Mouse (Mus musculus) myocyte (in vitro differentiated cells): ENCODE results near the gene Cdsn. TPM values are rescaled to one million over a fixed set of nuclear protein-coding genes. Genes with fewer than 3 reads are reported as not detected.

Experiments used
- H3K27me3 ChIP-seq: one replicate; pipeline ENCODE4 v1.6.1; 2011; ENCODE audit not compliant: control insufficient read depth, insufficient read depth, insufficient read length
- H3K36me3 ChIP-seq: one replicate; pipeline ENCODE4 v1.6.1; 2011; ENCODE audit not compliant: control insufficient read depth, insufficient read depth
- H3K4me2 ChIP-seq: one replicate; pipeline ENCODE4 v1.6.1; 2011; ENCODE audit warnings: low read depth, control low read depth
- H3K4me3 ChIP-seq: one replicate; pipeline ENCODE4 v1.5.1; 2011; ENCODE audit warnings: mild to moderate bottlenecking, control low read depth, moderate library complexity
- H3K79me2 ChIP-seq: one replicate; pipeline ENCODE4 v1.6.1; 2011; ENCODE audit not compliant: control insufficient read depth, insufficient read depth
- H3ac ChIP-seq: one replicate; pipeline ENCODE4 v1.6.1; 2011; ENCODE audit not compliant: control insufficient read depth, insufficient read length
- CEBPB ChIP-seq: IDR thresholded peaks from 2 replicates; pipeline ENCODE4 v1.6.1; 2011; ENCODE audit warnings: mild to moderate bottlenecking, moderate library complexity; ENCODE audit not compliant: poor library complexity, insufficient read depth, severe bottlenecking
- E2F4 ChIP-seq: IDR thresholded peaks from one replicate; pipeline ENCODE4 v1.6.1; 2011; ENCODE audit warnings: mild to moderate bottlenecking, control low read depth, moderate library complexity; ENCODE audit not compliant: insufficient read depth
- MAX ChIP-seq: IDR thresholded peaks from one replicate; pipeline ENCODE4 v1.6.1; 2011; ENCODE audit warnings: low read depth, mild to moderate bottlenecking, control low read depth
- MYOD1 ChIP-seq, 3 experiments: IDR thresholded peaks; one replicate each; pipeline ENCODE4 v1.6.1; 2011; ENCODE audit warnings: control low read depth in 2 of 3, low read depth in 2 of 3, mild to moderate bottlenecking in 2 of 3, moderate library complexity in 1 of 3; ENCODE audit not compliant: insufficient read length in 2 of 3, control insufficient read depth in 1 of 3
- MYOG ChIP-seq, 3 experiments: IDR thresholded peaks; one replicate each; pipeline ENCODE4 v1.6.1; 2011; ENCODE audit warnings: control low read depth in 2 of 3, low read depth in 2 of 3, mild to moderate bottlenecking in 2 of 3; ENCODE audit not compliant: insufficient read length in 2 of 3, control insufficient read depth in 1 of 3, insufficient read depth in 1 of 3
- POLR2A ChIP-seq: IDR thresholded peaks from one replicate; pipeline ENCODE4 v1.6.1; 2011; ENCODE audit warnings: low read depth, mild to moderate bottlenecking, control low read depth, moderate library complexity; ENCODE audit not compliant: insufficient read length
- POLR2AphosphoS2 ChIP-seq: IDR thresholded peaks from one replicate; pipeline ENCODE4 v1.6.1; 2011; ENCODE audit warnings: low read depth, control low read depth; ENCODE audit not compliant: insufficient read length
- REST ChIP-seq: IDR thresholded peaks from one replicate; pipeline ENCODE4 v1.6.1; 2011; ENCODE audit warnings: mild to moderate bottlenecking, control low read depth, moderate library complexity; ENCODE audit not compliant: insufficient read depth, insufficient read length
- SRF ChIP-seq: IDR thresholded peaks from one replicate; pipeline ENCODE4 v1.6.1; 2011; ENCODE audit warnings: low read depth; ENCODE audit not compliant: control insufficient read depth, insufficient read length
- TCF12 ChIP-seq: IDR thresholded peaks from one replicate; pipeline ENCODE4 v1.6.1; 2011; ENCODE audit warnings: mild to moderate bottlenecking, control low read depth; ENCODE audit not compliant: poor library complexity, insufficient read depth, severe bottlenecking
- TCF3 ChIP-seq: IDR thresholded peaks from one replicate; pipeline ENCODE4 v1.6.1; 2011; ENCODE audit warnings: low read depth, control low read depth; ENCODE audit not compliant: insufficient read length
- USF1 ChIP-seq: IDR thresholded peaks from one replicate; pipeline ENCODE4 v1.6.1; 2011; ENCODE audit warnings: low read depth, mild to moderate bottlenecking, control low read depth, moderate library complexity
- polyA plus RNA-seq: library from polyadenylated mRNA; unstranded; fragments of >200 nt; fragmentation: generic; extraction: Trizol; gene quantifications from one replicate; pipeline ENCODE4 v1.2.1, GENCODE M21; 2012; ENCODE audit warnings: missing spikeins

Gene Cdsn
- polyA plus RNA-seq, 1 experiment, result 55.4 TPM

DNA sequence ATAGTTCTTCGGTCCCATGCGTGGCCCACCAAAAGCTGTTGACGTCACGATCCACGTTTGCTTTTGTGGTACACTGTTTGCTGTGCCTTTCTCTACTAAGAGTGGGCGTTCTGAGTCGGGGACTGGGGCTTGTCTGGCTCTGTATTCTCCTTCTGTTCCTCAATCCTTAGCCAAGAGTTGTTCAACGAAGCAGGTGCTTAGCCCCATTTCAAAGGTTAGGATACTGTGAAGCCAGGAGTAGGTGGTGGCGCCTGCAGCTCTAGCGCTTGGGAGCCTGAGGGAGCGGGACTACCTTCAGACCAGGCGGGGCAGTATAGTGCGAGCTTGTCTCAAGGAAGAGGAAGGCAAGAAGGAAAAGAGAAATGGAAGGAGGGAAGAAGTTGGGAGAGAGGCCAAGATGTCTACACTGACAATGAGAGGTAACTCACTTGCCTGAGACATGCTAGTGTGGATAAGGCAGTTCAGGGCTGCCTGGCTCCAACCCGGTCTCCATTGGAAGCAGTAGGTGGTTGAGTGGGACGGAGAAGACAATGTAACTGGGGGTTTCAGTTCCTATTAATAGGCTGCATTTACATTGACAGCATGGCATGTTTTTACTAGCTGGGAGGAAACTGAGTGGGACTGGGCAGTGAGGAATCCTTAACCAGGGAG is 9.0 kb upstream of the Cdsn start:
- no peaks in the 10 kb centered on the region for H3K27me3 ChIP-seq
- H3K4me2 ChIP-seq, result peak overlapping the region; percentile 66
- H3ac ChIP-seq, result no peak overlapping the region
- no peak overlapping the region for H3K4me3 ChIP-seq
- H3K79me2 ChIP-seq, result no peaks in the 10 kb centered on the region
- no peak for TF ChIP-seq E2F4
- no peak for TF ChIP-seq TCF3
- no peak for TF ChIP-seq USF1
- TF ChIP-seq REST, result no peak
- no peaks in the 10 kb centered on the region for H3K36me3 ChIP-seq

DNA sequence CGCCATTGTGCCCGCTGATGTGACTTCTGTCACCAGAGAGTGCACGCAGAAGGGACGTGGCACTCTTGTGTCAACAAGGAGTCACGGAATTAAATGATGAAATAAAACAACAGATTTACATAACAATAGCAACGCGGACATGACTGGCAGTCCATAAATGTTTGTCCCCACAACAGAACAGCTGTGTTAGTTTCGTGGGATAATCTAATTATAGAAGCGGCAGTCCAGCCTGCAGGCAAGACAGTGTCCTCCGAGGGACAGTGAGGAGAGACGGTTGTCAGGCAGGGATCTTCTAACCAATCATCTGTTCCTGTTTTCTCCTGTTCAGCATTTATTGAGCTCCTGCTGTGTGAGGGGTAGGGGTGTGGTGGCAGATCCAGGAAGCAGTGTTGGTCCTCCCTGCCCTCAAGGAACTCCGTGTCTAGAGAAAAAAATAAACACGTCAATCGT is 8.5 kb upstream of the Cdsn start:
- Histone ChIP-seq H3K4me3 (no peak overlapping the region), H3K36me3 (no peaks in the 10 kb centered on the region), H3K79me2 (no peaks in the 10 kb centered on the region), H3K4me2 (peak overlapping the region; percentile 66), H3K27me3 (no peaks in the 10 kb centered on the region), H3ac (no peak overlapping the region)
- no peak for TF ChIP-seq REST
- TF ChIP-seq TCF3, result no peak
- TF ChIP-seq MYOD1 (IDR thresholded peaks at IDR 0.05; ENCODE audit: control insufficient read depth in 1 of 3, insufficient read length in 2 of 3, low read depth in 2 of 3), result peak in 1 of 3 experiments; percentile 82
- TF ChIP-seq POLR2AphosphoS2, result no peak
- peak in 2 of 3 experiments; percentile 48 to 77 for TF ChIP-seq MYOG (IDR thresholded peaks at IDR 0.05; ENCODE audit: control insufficient read depth in 1 of 3, insufficient read depth in 1 of 3, insufficient read length in 2 of 3, low read depth in 2 of 3)
- TF ChIP-seq E2F4, result no peak
- TF ChIP-seq MAX, result no peak
- no peak for TF ChIP-seq USF1
- TF ChIP-seq TCF12, result peak; percentile 35
- peak; percentile 14 for TF ChIP-seq POLR2A
- TF ChIP-seq SRF, result no peak
- TF ChIP-seq CEBPB, result peak; percentile 72; the same call in 1 of the 2 replicates

DNA sequence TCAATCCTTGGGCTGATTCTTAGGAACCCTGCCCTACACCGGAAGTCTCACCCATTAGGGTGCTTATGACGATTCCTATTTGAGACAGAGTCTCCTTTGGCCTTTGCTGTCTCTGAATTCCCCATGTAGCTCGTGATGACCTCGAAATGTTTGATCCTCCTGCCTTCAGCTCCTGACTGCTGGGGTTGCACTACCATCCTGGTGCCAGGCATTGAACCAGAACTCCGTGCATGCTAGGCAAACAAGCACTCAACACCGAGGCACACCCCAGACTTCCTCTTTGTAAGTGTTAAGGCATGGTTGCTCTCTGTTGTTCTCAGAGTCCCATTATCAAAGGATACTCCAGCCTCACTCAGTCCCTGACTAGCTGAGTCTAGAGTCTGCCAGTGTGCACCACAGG is 7.9 kb upstream of the Cdsn start:
- Histone ChIP-seq H3K4me2 (peak overlapping the region; percentile 66), H3K36me3 (no peaks in the 10 kb centered on the region), H3K79me2 (no peaks in the 10 kb centered on the region), H3ac (no peak overlapping the region), H3K27me3 (no peaks in the 10 kb centered on the region), H3K4me3 (no peak overlapping the region)
- TF ChIP-seq MAX (no peak), MYOD1 (IDR thresholded peaks at IDR 0.05; ENCODE audit: control insufficient read depth in 1 of 3, insufficient read length in 2 of 3, low read depth in 2 of 3) (no peak), POLR2A (no peak), MYOG (IDR thresholded peaks at IDR 0.05; ENCODE audit: control insufficient read depth in 1 of 3, insufficient read depth in 1 of 3, insufficient read length in 2 of 3, low read depth in 2 of 3) (no peak), CEBPB (no peak), POLR2AphosphoS2 (no peak), TCF3 (no peak)

DNA sequence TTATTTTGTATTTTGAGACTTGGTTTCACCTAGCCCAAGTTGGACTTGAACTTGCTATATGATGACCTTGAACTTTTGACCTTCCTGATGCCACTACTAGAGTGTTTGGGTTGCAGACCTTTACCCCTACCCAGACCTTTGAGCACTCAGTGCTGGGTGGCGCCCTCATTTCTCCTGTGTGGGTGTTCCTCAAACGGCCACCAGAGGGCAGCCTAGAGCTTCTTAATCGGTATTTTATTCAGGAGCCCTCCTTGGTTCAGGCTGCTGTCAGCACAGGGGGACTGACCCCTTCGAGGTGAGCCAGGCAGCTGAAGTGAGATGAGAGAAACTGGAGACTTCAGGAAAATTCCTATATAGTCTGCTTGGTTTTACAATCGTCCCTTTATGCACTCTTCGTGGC is 7.2 kb upstream of the Cdsn start:
- no peaks in the 10 kb centered on the region for H3K27me3 ChIP-seq
- H3K4me3 ChIP-seq, result no peak overlapping the region
- no peaks in the 10 kb centered on the region for H3K36me3 ChIP-seq
- TF ChIP-seq REST (no peak), TCF3 (no peak), CEBPB (no peak), POLR2A (no peak), MYOD1 (IDR thresholded peaks at IDR 0.05; ENCODE audit: control insufficient read depth in 1 of 3, insufficient read length in 2 of 3, low read depth in 2 of 3) (no peak), TCF12 (no peak), POLR2AphosphoS2 (no peak), SRF (no peak), MAX (no peak), USF1 (no peak), E2F4 (no peak), MYOG (IDR thresholded peaks at IDR 0.05; ENCODE audit: control insufficient read depth in 1 of 3, insufficient read depth in 1 of 3, insufficient read length in 2 of 3, low read depth in 2 of 3) (no peak)
- H3K4me2 ChIP-seq, result no peak overlapping the region
- H3K79me2 ChIP-seq, result no peaks in the 10 kb centered on the region
- no peak overlapping the region for H3ac ChIP-seq

DNA sequence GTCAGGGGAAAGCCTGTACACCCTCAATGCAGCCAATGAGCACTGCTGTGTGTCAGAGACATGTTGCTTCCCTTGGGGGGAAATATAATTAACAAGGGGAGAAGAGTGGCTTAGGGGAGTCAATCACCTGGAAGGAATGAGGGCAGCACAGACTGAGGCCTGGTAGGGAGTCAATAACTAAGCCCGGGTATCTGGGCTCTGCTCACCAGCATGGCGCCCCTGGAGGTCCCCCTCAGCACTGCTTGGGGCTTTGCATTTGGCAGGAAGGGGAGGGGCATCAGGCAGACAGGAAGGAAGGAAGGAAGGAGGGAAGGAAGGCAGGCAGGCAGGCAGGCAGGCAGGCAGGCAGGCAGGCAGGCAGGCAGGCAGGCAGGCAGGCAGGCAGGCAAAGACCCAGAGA is 4.5 kb upstream of the Cdsn start:
- Histone ChIP-seq H3ac (no peak overlapping the region), H3K27me3 (no peaks in the 10 kb centered on the region), H3K79me2 (no peaks in the 10 kb centered on the region), H3K36me3 (no peaks in the 10 kb centered on the region), H3K4me2 (no peak overlapping the region), H3K4me3 (no peak overlapping the region)
- TF ChIP-seq SRF, result no peak

DNA sequence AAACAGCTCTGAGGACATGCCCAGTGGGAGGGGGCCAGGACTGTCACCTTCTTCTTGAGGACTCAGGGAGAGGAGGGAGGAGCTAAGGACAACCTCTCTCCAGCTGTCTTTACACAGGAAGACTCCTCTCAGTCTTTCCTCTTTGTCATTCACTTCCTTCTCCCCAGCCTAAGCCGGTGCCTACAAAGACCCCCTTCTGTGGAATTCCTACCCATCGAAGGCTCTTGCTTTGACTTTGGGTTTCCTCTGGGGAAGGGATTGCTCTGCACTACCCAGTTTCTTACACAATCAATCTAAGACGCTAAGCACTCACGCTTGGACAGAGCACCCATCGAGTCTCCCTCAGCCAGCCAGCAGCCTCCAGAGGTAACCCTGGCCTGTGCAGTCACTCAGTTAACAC is 3.3 kb upstream of the Cdsn start:
- Histone ChIP-seq H3ac (no peak overlapping the region), H3K79me2 (no peaks in the 10 kb centered on the region), H3K36me3 (no peaks in the 10 kb centered on the region), H3K27me3 (no peaks in the 10 kb centered on the region), H3K4me3 (no peak overlapping the region), H3K4me2 (peak overlapping the region; percentile 65)
- TF ChIP-seq REST (no peak), CEBPB (no peak), MYOD1 (IDR thresholded peaks at IDR 0.05; ENCODE audit: control insufficient read depth in 1 of 3, insufficient read length in 2 of 3, low read depth in 2 of 3) (no peak), TCF12 (no peak), MYOG (IDR thresholded peaks at IDR 0.05; ENCODE audit: control insufficient read depth in 1 of 3, insufficient read depth in 1 of 3, insufficient read length in 2 of 3, low read depth in 2 of 3) (no peak), E2F4 (no peak), USF1 (no peak), POLR2A (no peak)
